Mouse (Mus musculus): ENCODE measurements at regions not wholly inside any gene's neighbourhood (a gene's known extent, or its start where the extent isn't known, plus 50 kb on each side); places are given as distances from the start of the nearest gene placed in this dataset.
"Not testable (repeated sequence)": the region's sequence is repeated elsewhere in the genome, so short reads cannot be mapped to it uniquely, and the experiment has no call there.

DNA sequence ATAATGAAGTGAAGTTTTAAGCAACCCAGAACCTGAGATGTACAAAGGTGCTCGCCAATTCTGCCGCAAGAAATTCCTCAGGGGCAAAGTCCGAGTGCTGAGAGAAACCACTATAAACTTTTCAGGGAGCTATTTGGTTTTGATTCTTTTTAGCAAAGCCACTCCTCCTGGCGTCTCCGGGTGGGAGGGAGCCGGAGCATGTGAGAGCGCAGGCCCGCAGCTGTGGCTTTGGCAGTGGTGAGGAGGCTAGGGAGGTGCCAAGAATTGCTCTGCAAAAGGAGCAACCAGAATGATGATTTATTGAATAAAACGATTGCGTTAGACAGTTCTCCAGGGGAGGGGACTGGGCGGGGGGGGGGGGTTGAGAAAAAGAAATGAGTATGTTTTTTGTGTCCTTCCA, 490.9 kb upstream of the Gulo start:
- no peaks in the 10 kb centered on the region for H3K27me3 ChIP-seq (replicated peaks; ENCODE audit: control insufficient read depth, insufficient read depth, low read length)
- no peaks in the 10 kb centered on the region for H3K4me1 ChIP-seq (replicated peaks; ENCODE audit: control insufficient read depth, insufficient read depth, low read length)
- no peak overlapping the region for H3K27ac ChIP-seq (ENCODE audit: low read depth, low read length)
- H3K9ac ChIP-seq (ENCODE audit: low read depth, low read length): no peak overlapping the region
- TF ChIP-seq CTCF (IDR thresholded peaks at IDR 0.05; ENCODE audit: low read depth): no peak
- peak overlapping the region; percentile 37 for H3K4me2 ChIP-seq (replicated peaks; ENCODE audit: low read depth)
- H3K36me3 ChIP-seq (ENCODE audit: control insufficient read depth, insufficient read depth): no peaks in the 10 kb centered on the region
- H3K9me3 ChIP-seq (ENCODE audit: control insufficient read depth): no peaks in the 10 kb centered on the region
- H3K4me3 ChIP-seq (ENCODE audit: low read depth, low read length): no peak overlapping the region
- no peak for ATAC-seq
- 9% methylated on average over 11 of the region's 11 CpGs for WGBS

DNA sequence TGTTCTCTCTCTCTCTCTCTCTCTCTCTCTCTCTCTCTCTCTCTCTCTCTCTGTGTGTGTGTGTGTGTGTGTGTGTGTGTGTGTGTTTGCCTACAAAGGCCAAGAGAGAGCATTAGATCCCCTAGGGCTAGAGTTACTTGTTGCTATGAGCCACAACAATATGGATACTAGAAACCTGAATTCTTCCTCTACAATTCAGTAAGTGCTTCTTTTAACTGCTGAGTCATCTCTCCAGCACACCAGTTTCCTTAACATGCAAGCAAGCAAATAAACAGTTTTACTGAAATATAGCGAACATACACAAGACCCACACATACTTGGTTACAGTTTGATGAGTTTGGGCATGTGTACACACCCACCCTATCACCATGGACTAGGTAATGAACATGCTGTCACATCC, 486.1 kb upstream of the Gulo start:
- TF ChIP-seq CTCF (IDR thresholded peaks at IDR 0.05; ENCODE audit: low read depth): no peak
- no peaks in the 10 kb centered on the region for H3K4me1 ChIP-seq (replicated peaks; ENCODE audit: control insufficient read depth, insufficient read depth, low read length)
- no peaks in the 10 kb centered on the region for H3K27me3 ChIP-seq (replicated peaks; ENCODE audit: control insufficient read depth, insufficient read depth, low read length)
- no peak overlapping the region for H3K4me2 ChIP-seq (replicated peaks; ENCODE audit: low read depth)
- no peak overlapping the region for H3K9ac ChIP-seq (ENCODE audit: low read depth, low read length)
- 82% methylated on average over 1 of the region's 1 CpGs for WGBS
- no peak overlapping the region for H3K27ac ChIP-seq (ENCODE audit: low read depth, low read length)
- ATAC-seq: no peak
- H3K36me3 ChIP-seq (ENCODE audit: control insufficient read depth, insufficient read depth): no peaks in the 10 kb centered on the region
- no peaks in the 10 kb centered on the region for H3K9me3 ChIP-seq (ENCODE audit: control insufficient read depth)
- H3K4me3 ChIP-seq (ENCODE audit: low read depth, low read length): no peak overlapping the region

DNA sequence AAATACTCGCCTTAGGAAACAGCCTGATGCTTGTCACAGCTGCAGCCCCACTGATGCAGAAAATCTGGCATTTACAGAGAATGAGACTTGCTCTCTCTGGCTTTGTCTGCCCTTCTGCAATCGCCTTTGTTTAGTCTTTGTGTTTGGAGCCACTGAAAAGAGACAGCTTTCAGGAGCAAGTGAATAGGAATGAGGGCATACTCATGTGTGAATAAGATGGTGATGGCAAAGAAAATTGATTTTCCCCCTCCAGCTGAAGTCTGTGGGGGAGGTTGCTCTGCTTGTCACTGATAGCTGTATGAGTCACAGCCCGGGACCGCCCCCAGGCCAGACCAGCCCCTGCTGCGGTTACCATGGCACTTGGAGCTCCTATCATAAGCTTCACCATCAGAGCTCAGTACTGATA, 485.5 kb upstream of the Gulo start:
- TF ChIP-seq CTCF (IDR thresholded peaks at IDR 0.05; ENCODE audit: low read depth): no peak
- Histone ChIP-seq H3K36me3 (ENCODE audit: control insufficient read depth, insufficient read depth) (no peaks in the 10 kb centered on the region), H3K9ac (ENCODE audit: low read depth, low read length) (no peak overlapping the region), H3K27me3 (replicated peaks; ENCODE audit: control insufficient read depth, insufficient read depth, low read length) (no peaks in the 10 kb centered on the region), H3K4me2 (replicated peaks; ENCODE audit: low read depth) (no peak overlapping the region), H3K4me1 (replicated peaks; ENCODE audit: control insufficient read depth, insufficient read depth, low read length) (no peaks in the 10 kb centered on the region), H3K4me3 (ENCODE audit: low read depth, low read length) (no peak overlapping the region), H3K9me3 (ENCODE audit: control insufficient read depth) (no peaks in the 10 kb centered on the region), H3K27ac (ENCODE audit: low read depth, low read length) (no peak overlapping the region)
- 17% methylated on average over 5 of the region's 5 CpGs for whole genome bisulfite sequencing
- no peak for ATAC-seq

DNA sequence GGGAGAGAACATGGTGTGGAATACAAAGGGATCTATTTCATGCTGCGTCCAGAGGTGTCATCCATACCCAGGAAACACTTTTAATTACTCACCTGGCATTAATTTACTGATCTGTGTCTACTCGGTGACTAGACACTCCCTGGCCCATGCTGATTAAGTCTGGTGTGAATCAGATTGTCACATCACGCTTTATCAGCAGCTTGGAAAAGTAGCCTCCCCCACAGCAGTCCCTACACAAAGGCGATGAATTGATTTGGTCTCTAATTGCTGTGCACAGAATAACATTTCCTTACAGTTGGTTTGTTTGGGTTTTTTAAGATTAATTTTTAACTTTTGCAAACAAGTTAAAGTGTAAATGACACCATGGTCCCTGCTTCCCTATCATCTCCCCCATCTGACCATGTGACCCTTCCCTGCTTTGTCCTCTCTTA, 484.7 kb upstream of the Gulo start:
- Histone ChIP-seq H3K36me3 (ENCODE audit: control insufficient read depth, insufficient read depth) (no peaks in the 10 kb centered on the region), H3K4me3 (ENCODE audit: low read depth, low read length) (no peak overlapping the region), H3K27ac (ENCODE audit: low read depth, low read length) (no peak overlapping the region), H3K9me3 (ENCODE audit: control insufficient read depth) (no peaks in the 10 kb centered on the region), H3K9ac (ENCODE audit: low read depth, low read length) (no peak overlapping the region), H3K4me2 (replicated peaks; ENCODE audit: low read depth) (no peak overlapping the region), H3K27me3 (replicated peaks; ENCODE audit: control insufficient read depth, insufficient read depth, low read length) (no peaks in the 10 kb centered on the region), H3K4me1 (replicated peaks; ENCODE audit: control insufficient read depth, insufficient read depth, low read length) (no peaks in the 10 kb centered on the region)
- whole genome bisulfite sequencing: 61% methylated on average over 4 of the region's 4 CpGs
- TF ChIP-seq CTCF (IDR thresholded peaks at IDR 0.05; ENCODE audit: low read depth): no peak
- no peak for ATAC-seq

DNA sequence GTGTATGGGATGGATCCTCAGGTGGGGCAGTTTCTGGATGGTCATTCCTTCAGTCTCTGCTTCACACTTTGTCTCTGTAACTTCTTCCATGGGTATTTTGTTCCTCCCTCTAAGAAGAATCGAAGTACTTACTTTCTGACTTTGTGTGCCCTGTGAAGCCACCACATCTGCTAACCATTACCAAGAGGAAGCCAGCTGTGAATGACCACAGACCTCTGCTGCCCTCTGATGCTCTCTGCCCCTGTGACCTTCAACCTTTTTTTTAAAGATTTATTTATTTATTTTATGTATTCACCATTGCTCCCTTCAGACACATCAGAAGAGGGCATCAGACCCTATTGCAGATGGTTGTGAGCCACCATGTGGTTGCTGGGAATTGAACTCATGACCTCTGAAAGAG, 475.7 kb upstream of the Gulo start:
- not testable (repeated sequence) for ATAC-seq; H3K9me3 ChIP-seq (ENCODE audit: control insufficient read depth); H3K36me3 ChIP-seq (ENCODE audit: control insufficient read depth, insufficient read depth); H3K4me2 ChIP-seq (replicated peaks; ENCODE audit: low read depth); H3K27me3 ChIP-seq (replicated peaks; ENCODE audit: control insufficient read depth, insufficient read depth, low read length); H3K9ac ChIP-seq (ENCODE audit: low read depth, low read length); H3K4me3 ChIP-seq (ENCODE audit: low read depth, low read length); H3K27ac ChIP-seq (ENCODE audit: low read depth, low read length); H3K4me1 ChIP-seq (replicated peaks; ENCODE audit: control insufficient read depth, insufficient read depth, low read length)
- 71% methylated on average over 1 of the region's 1 CpGs for WGBS

DNA sequence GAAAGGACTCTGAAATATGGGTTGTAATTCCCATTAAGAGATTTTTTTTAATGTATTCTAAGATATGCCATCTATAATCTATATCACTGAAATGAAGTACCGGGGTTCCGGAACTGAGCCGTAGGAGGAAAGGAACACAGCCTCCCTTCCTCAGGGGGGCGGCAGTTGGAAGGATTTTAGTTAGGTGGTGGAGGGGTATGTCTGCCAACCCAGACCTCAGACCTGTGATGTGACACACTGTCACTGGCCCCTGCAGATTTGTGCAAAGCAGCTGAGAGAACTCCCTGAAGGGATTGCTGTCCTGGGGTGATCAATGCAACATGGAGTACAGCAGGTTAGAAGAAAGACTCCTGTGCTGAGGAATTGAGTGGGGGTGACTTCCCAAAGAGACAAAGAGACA, 470.2 kb upstream of the Gulo start:
- ATAC-seq: no peak
- Histone ChIP-seq H3K9ac (ENCODE audit: low read depth, low read length) (no peak overlapping the region), H3K27me3 (replicated peaks; ENCODE audit: control insufficient read depth, insufficient read depth, low read length) (no peaks in the 10 kb centered on the region), H3K4me1 (replicated peaks; ENCODE audit: control insufficient read depth, insufficient read depth, low read length) (no peaks in the 10 kb centered on the region), H3K36me3 (ENCODE audit: control insufficient read depth, insufficient read depth) (no peaks in the 10 kb centered on the region), H3K27ac (ENCODE audit: low read depth, low read length) (no peak overlapping the region), H3K4me2 (replicated peaks; ENCODE audit: low read depth) (no peak overlapping the region), H3K4me3 (ENCODE audit: low read depth, low read length) (no peak overlapping the region), H3K9me3 (ENCODE audit: control insufficient read depth) (no peaks in the 10 kb centered on the region)
- no peak for TF ChIP-seq CTCF (IDR thresholded peaks at IDR 0.05; ENCODE audit: low read depth)
- WGBS: 63% methylated on average over 4 of the region's 4 CpGs

DNA sequence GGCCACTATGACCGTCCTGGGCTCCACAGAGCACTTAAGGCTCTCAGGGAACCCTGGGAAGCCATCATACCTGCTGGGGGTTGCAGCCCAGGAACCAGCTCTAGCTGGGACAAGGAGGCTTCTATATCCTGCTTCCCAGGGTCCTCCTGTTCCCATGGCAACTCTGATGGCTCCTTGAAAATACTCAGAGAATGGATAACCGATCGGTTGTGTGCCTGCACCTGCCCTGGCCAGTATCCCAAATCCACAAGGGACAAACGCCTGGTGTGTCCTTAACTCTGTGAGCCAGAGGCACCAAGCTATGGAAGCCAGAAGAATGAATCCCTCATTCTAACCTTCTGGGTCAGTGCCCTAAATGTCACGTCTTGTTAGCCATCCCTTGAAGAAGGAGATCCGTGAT, 469.6 kb upstream of the Gulo start:
- no peak for TF ChIP-seq CTCF (IDR thresholded peaks at IDR 0.05; ENCODE audit: low read depth)
- Histone ChIP-seq H3K9me3 (ENCODE audit: control insufficient read depth) (no peaks in the 10 kb centered on the region), H3K9ac (ENCODE audit: low read depth, low read length) (no peak overlapping the region), H3K36me3 (ENCODE audit: control insufficient read depth, insufficient read depth) (no peaks in the 10 kb centered on the region), H3K27me3 (replicated peaks; ENCODE audit: control insufficient read depth, insufficient read depth, low read length) (no peaks in the 10 kb centered on the region), H3K27ac (ENCODE audit: low read depth, low read length) (no peak overlapping the region), H3K4me2 (replicated peaks; ENCODE audit: low read depth) (no peak overlapping the region), H3K4me1 (replicated peaks; ENCODE audit: control insufficient read depth, insufficient read depth, low read length) (no peaks in the 10 kb centered on the region), H3K4me3 (ENCODE audit: low read depth, low read length) (no peak overlapping the region)
- ATAC-seq: no peak
- WGBS: 57% methylated on average over 6 of the region's 6 CpGs
